Mouse (Mus musculus): Measurements from ENCODE around the gene Olfr370. TPM values are rescaled to one million over a fixed set of nuclear protein-coding genes. Genes with fewer than 3 reads are reported as not detected.

Olfr370 gene
- total RNA-seq, 2 experiments from 2014 or later: not detected

Other genes starting within 250 kb of the Olfr370 start
- gene Ucp1, start 245.4 kb upstream of the Olfr370 start, total RNA-seq (2021): 1,000 to 10,000 TPM; 2,963 to 3,460 TPM
- gene Elmod2, start 203.3 kb upstream of the Olfr370 start, total RNA-seq (2021): 10 to 100 TPM; 22.2 to 25.8 TPM
- not detected for gene Mgat4d, start 187.3 kb upstream of the Olfr370 start, total RNA-seq (2021)
- 1 to 10 TPM in 1 of 2 experiments, under 1 TPM in 1; 0.60 to 1.4 TPM for gene Clgn, start 145.9 kb upstream of the Olfr370 start, total RNA-seq (2021)
- 10 to 100 TPM; 58.0 to 62.4 TPM for gene Scoc, start 77.4 kb upstream of the Olfr370 start, total RNA-seq (2021)
- 100 to 1,000 TPM; 340 to 396 TPM for gene Ndufb7, start 30.9 kb downstream of the Olfr370 start, total RNA-seq (2021)
- gene Tecr, start 72.2 kb downstream of the Olfr370 start, total RNA-seq (2021): 100 to 1,000 TPM; 305 to 336 TPM
- 10 to 100 TPM; 24.7 to 28.8 TPM for gene Dnajb1, start 72.4 kb downstream of the Olfr370 start, total RNA-seq (2021)
- gene Gipc1, start 116.9 kb downstream of the Olfr370 start, total RNA-seq (2021): 10 to 100 TPM; 51.4 to 52.5 TPM
- gene Ptger1, start 130.9 kb downstream of the Olfr370 start, total RNA-seq (2021): 1 to 10 TPM in 1 of 2 experiments, under 1 TPM in 1; 0.75 to 1.4 TPM
- 100 to 1,000 TPM; 130 to 163 TPM for gene Pkn1, start 163.4 kb downstream of the Olfr370 start, total RNA-seq (2021)
- 10 to 100 TPM; 29.4 to 33.7 TPM for gene Ddx39, start 179.4 kb downstream of the Olfr370 start, total RNA-seq (2021)
- 10 to 100 TPM; 53.8 to 63.0 TPM for gene Adgre5, start 205.5 kb downstream of the Olfr370 start, total RNA-seq (2021)